Comparison of ENCODE assay signal across 16 mouse cellular contexts in the genomic region with DNA sequence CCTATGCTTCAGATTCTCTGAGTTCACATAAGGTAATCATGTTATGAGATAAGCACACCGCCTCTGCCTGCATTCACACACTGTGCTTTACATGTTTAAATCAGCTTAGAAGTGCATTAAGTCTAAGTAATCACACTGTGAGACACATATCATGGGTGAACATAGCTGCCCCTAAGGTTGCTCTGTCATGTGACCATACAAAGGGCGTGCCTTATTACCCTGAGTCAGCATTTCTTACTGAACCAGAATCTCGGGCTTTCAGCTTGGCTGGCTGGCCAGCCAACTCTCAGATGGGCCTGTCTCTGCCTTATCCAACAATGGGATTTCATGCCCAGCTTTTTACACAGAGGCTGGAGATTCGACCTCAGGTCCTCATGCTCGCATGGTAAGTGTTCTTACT.
DNase-seq lines count a peak whose midpoint lies in the region; ATAC-seq lines count a peak whose summit lies in the region.
"Had no signal": no experiment of that assay in that cellular context is flagged by ENCODE, and none has a peak within 500 bp of the region (broad histone marks: within the 10 kb centered on the region; RNA-seq: fewer than 3 reads in every experiment).

No protein-coding gene starts in this region.

- peak; percentile 18 for DNase-seq in retina, postnatal 1 day
- DNase-seq in retina, embryonic 14.5 days (ENCODE audit: low spot score) = no peak
- DNase-seq in layer of hippocampus, postnatal 25 days (ENCODE audit: extremely low spot score in 1 of 2, low spot score in 1 of 2) = no peak
- DNase-seq in adrenal gland, postnatal 10 days = no peak
- DNase-seq: adrenal gland, adult 2 months; adrenal gland, postnatal 36 days; cerebellum, adult 2 months; cerebellum, postnatal 10 days; embryo, embryonic 11 days; gastrocnemius, postnatal 36 days; heart, adult 2 months; heart, postnatal 14 days had no signal

- peak; percentile 69 for ATAC-seq in common myeloid progenitor, adult 5-6 weeks (replicated peaks; ENCODE audit: low read depth, poor library complexity, severe bottlenecking)
- ATAC-seq in megakaryocyte, adult 5-6 weeks (ENCODE audit: poor library complexity, severe bottlenecking) = 0 out of 2 replicates have a peak, but pooled peaks have one; percentile 12
- ATAC-seq: activated CD4-positive, CD25-positive, alpha-beta regulatory T cell, adult 4 months; forebrain, embryonic 15.5 days had no signal
